Mouse (Mus musculus) myocyte (in vitro differentiated cells): Measurements from ENCODE around the gene Iars.

Experiments used
- POLR2A ChIP-seq: IDR thresholded peaks from one replicate; pipeline ENCODE4 v1.6.1; 2011; ENCODE audit warnings: low read depth, mild to moderate bottlenecking, control low read depth, moderate library complexity; ENCODE audit not compliant: insufficient read length
- USF1 ChIP-seq: IDR thresholded peaks from one replicate; pipeline ENCODE4 v1.6.1; 2011; ENCODE audit warnings: low read depth, mild to moderate bottlenecking, control low read depth, moderate library complexity

DNA sequence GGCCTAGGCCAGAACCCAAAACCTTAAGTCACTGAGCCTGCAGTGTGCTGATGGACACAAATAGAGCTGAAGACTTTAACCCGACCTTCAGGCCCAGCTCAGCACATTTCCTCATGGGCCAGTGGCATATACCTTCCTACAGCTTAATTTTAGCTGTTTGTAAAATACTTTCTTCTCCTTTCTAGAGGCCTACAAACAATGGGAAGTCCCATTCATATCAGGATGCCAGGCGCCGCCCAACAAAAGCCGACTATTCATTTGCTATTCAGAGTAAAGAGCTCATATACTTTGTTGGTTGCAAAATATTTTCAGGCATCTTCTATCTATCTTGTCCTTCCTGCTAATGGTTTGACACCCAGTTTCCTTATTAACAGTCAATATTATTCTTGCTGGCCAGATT is 76.1 kb downstream of the Iars start:
- TF ChIP-seq USF1: no peak
- no peak for TF ChIP-seq POLR2A
